Mouse (Mus musculus) adrenal gland, postnatal 36 days (tissue): ENCODE measurements around the gene Col11a2. TPM values are rescaled to one million over a fixed set of nuclear protein-coding genes. Genes with fewer than 3 reads are reported as not detected.
A peak's percentile ranks its signal among the peaks of the same experiment; 100 is the strongest.
"Not testable (repeated sequence)": the region's sequence is repeated elsewhere in the genome, so short reads cannot be mapped to it uniquely, and the experiment has no call there.

Experiments used
- DNase-seq, 2 experiments: peaks; one replicate each; pipeline ENCODE4 v3.0.0; 2021; ENCODE audit warnings: mixed read lengths in 1 of 2
- long read RNA-seq, 2 experiments: library from polyadenylated mRNA; stranded (forward); transcript quantifications; one replicate each; pipeline ENCODE4 v2.0.0; 2021; ENCODE audit warnings: borderline sequencing depth in 2 of 2
- total RNA-seq, 2 experiments: library from RNA; stranded (reverse); gene quantifications; 2 replicates each; pipeline ENCODE4 v1.2.3; 2021

Col11a2 gene
- 1 to 10 TPM; 1.2 to 2.2 TPM for total RNA-seq
- long read RNA-seq, experiment 1 = 0 reads
- long read RNA-seq, experiment 2 = 0 reads

GRCm38 (mm10) chr17:34038878-34039561, at the start of gene Col11a2:
TSS of gene Col11a2 (plus strand) at chr17:34039437.
- DNase-seq = no peak

- DNase-seq = peak; percentile 61 to 69
Observed at GRCm38 (mm10) chr17:33991788-33992664, 47.2 kb upstream of the Col11a2 start.

- DNase-seq = no peak
Observed at GRCm38 (mm10) chr17:33994959-33995358, 44.3 kb upstream of the Col11a2 start.

GRCm38 (mm10) chr17:33995651-33996050, 43.6 kb upstream of the Col11a2 start:
- no peak for DNase-seq

GRCm38 (mm10) chr17:33997025-33997424, 42.2 kb upstream of the Col11a2 start:
- not testable (repeated sequence) for DNase-seq

GRCm38 (mm10) chr17:33998697-33999096, 40.5 kb upstream of the Col11a2 start:
- not testable (repeated sequence) for DNase-seq

GRCm38 (mm10) chr17:33999341-34000149, 39.7 kb upstream of the Col11a2 start:
- peak; percentile 40 to 61 for DNase-seq

GRCm38 (mm10) chr17:34000150-34000537, 39.1 kb upstream of the Col11a2 start, which contains the start of gene H2-K1:
TSS of gene H2-K1 (minus strand) at chr17:34000347.
- peak; percentile 93 to 94 for DNase-seq

GRCm38 (mm10) chr17:34000796-34001195, 38.4 kb upstream of the Col11a2 start:
- not testable (repeated sequence) for DNase-seq

- peak; percentile 33 to 49 for DNase-seq
Observed at GRCm38 (mm10) chr17:34003426-34003825, 35.8 kb upstream of the Col11a2 start.

GRCm38 (mm10) chr17:34006570-34006969, 32.7 kb upstream of the Col11a2 start:
- DNase-seq = no peak

- DNase-seq = no peak
Observed at GRCm38 (mm10) chr17:34010156-34010555, 29.1 kb upstream of the Col11a2 start.

- DNase-seq = no peak
Observed at GRCm38 (mm10) chr17:34013436-34013835, 25.8 kb upstream of the Col11a2 start.

GRCm38 (mm10) chr17:34021539-34022413, 17.5 kb upstream of the Col11a2 start:
- DNase-seq = peak in 1 of 2 experiments; percentile 14

- no peak for DNase-seq
Observed at GRCm38 (mm10) chr17:34022414-34022783, 16.8 kb upstream of the Col11a2 start.

GRCm38 (mm10) chr17:34022987-34023386, 16.2 kb upstream of the Col11a2 start:
- DNase-seq = no peak

GRCm38 (mm10) chr17:34023678-34024077, 15.6 kb upstream of the Col11a2 start:
- DNase-seq = no peak

- DNase-seq = peak; percentile 89 to 93
Observed at GRCm38 (mm10) chr17:34024317-34024821, 14.9 kb upstream of the Col11a2 start, which contains the start of gene Ring1. TSS of gene Ring1 (minus strand) at chr17:34024680.

GRCm38 (mm10) chr17:34024861-34025755, 14.1 kb upstream of the Col11a2 start:
- peak; percentile 57 to 71 for DNase-seq

- no peak for DNase-seq
Observed at GRCm38 (mm10) chr17:34025756-34026151, 13.5 kb upstream of the Col11a2 start.
